Mouse (Mus musculus): ENCODE data around the gene Kng1.

DNA sequence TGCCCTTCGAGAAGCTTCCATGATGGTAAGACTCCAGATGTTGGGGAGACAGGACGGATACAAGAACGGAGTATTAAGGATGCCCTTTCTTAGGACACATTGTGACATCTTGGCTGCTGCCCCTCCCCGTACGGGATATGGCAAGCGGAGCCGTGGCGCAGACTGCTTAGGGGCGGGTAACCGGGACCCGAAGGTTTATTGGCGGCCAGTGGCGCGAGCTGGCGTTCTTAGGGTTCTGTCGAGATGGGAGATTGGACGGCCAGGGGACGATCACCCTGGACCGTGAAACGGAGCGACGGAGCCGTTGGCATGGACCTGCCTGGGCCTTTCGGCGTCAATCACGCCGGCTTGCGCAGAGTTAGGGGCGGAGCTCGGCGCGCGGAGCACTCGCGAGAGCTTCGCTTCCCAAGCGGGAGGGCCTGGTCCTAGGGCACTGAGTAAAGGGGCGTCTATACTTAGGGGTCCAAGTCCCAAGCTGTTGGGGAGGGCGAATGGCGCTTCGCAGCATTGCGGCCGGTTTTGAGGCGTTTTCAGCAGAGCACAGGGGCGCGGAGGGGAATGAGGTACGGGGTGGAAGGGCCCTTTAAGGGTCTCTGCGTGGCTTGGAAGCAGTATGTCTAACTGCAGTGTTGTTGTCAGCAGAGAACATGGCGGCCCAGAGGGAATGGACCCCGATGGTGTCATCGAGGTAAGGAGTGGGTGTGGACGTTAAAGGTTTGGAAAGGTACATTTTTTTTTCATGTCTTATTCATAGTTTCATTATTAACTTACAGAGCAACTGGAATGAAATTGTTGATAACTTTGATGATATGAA, 50.5 kb downstream of the Kng1 start:
- TF ChIP-seq MAFK (IDR thresholded peaks at IDR 0.05; ENCODE audit: insufficient read depth, low read depth, low read length), result no peak
- TF ChIP-seq ZC3H11A (IDR thresholded peaks at IDR 0.05; ENCODE audit: borderline replicate concordance, low read depth, low read length), result no peak
- no peak for TF ChIP-seq HCFC1 (IDR thresholded peaks at IDR 0.05; ENCODE audit: borderline replicate concordance, insufficient read depth, low read length)

All from ES-E14 (cell line).